Mouse (Mus musculus) liver, adult 2 months (tissue): ENCODE measurements around the gene Dusp11. TPM values are rescaled to one million over a fixed set of nuclear protein-coding genes. Genes with fewer than 3 reads are reported as not detected.
"Not testable (repeated sequence)": the region's sequence is repeated elsewhere in the genome, so short reads cannot be mapped to it uniquely, and the experiment has no call there.

ENCODE experiments used
- DNase-seq: peaks from one replicate; pipeline ENCODE4 v3.0.0-alpha.2; 2011; ENCODE audit warnings: low read depth, low spot score; ENCODE audit errors: extremely low read depth
- H3K27ac ChIP-seq: fragments of 200-500 bp; replicated peaks from 2 replicates; pipeline ENCODE4 v1.5.1; 2012; ENCODE audit warnings: low read depth, mild to moderate bottlenecking, control low read depth, inconsistent platforms, low read length; ENCODE audit not compliant: insufficient read depth
- H3K27me3 ChIP-seq: fragments of 200-500 bp; 2 replicates; pipeline ENCODE4 v1.6.1; 2012; ENCODE audit warnings: mild to moderate bottlenecking, moderate library complexity, low read length, inconsistent platforms; ENCODE audit not compliant: control insufficient read depth, insufficient read depth
- H3K36me3 ChIP-seq: fragments of 200-500 bp; 2 replicates; pipeline ENCODE4 v1.6.1; 2012; ENCODE audit warnings: low read length, inconsistent platforms; ENCODE audit not compliant: control insufficient read depth, insufficient read depth
- H3K4me1 ChIP-seq: fragments of 200-500 bp; 2 replicates; pipeline ENCODE4 v1.6.1; 2011; ENCODE audit warnings: low read length; ENCODE audit not compliant: control insufficient read depth, insufficient read depth
- H3K4me3 ChIP-seq: fragments of 200-500 bp; 2 replicates; pipeline ENCODE4 v1.5.1; 2011; ENCODE audit warnings: low read depth, mild to moderate bottlenecking, control low read depth, low read length, moderate library complexity; ENCODE audit not compliant: insufficient read depth
- H3K79me2 ChIP-seq: fragments of 200-500 bp; 2 replicates; pipeline ENCODE4 v1.6.1; 2012; ENCODE audit warnings: inconsistent platforms, mild to moderate bottlenecking, low read length, moderate library complexity; ENCODE audit not compliant: control insufficient read depth, insufficient read depth
- H3K9ac ChIP-seq: fragments of 200-500 bp; 2 replicates; pipeline ENCODE4 v1.6.1; 2012; ENCODE audit warnings: low read depth, mild to moderate bottlenecking, control low read depth, inconsistent platforms, low read length
- CTCF ChIP-seq: fragments of 200-500 bp; IDR thresholded peaks from 2 replicates; pipeline ENCODE4 v1.5.1; 2011; ENCODE audit warnings: low read depth, low read length, control low read depth
- POLR2A ChIP-seq: fragments of 200-500 bp; IDR thresholded peaks from 2 replicates; pipeline ENCODE4 v1.6.1; 2011; ENCODE audit warnings: low read length, control low read depth; ENCODE audit not compliant: insufficient read depth; ENCODE audit errors: extremely low read depth
- WGBS: fragments of 180-500 bp; shearing (Covaris S2); methylation state at CpG from one replicate; pipeline ENCODE4 v1.1.7; 2018; 5-methylcytosine and 5-hydroxymethylcytosine counted together
- polyA plus RNA-seq: library from polyadenylated mRNA; depleted of rRNA; stranded (reverse); fragments of >200 nt; gene quantifications from 2 replicates; pipeline ENCODE4 v1.2.3, GENCODE M21; 2012
- total RNA-seq: library from RNA; depleted of rRNA; stranded (reverse); fragments of >200 nt; gene quantifications from 2 replicates; pipeline ENCODE4 v1.2.3, GENCODE M21; 2014

The Dusp11 gene
- total and polyA plus RNA-seq, 2 experiments: 26.1 to 28.9 TPM

DNA sequence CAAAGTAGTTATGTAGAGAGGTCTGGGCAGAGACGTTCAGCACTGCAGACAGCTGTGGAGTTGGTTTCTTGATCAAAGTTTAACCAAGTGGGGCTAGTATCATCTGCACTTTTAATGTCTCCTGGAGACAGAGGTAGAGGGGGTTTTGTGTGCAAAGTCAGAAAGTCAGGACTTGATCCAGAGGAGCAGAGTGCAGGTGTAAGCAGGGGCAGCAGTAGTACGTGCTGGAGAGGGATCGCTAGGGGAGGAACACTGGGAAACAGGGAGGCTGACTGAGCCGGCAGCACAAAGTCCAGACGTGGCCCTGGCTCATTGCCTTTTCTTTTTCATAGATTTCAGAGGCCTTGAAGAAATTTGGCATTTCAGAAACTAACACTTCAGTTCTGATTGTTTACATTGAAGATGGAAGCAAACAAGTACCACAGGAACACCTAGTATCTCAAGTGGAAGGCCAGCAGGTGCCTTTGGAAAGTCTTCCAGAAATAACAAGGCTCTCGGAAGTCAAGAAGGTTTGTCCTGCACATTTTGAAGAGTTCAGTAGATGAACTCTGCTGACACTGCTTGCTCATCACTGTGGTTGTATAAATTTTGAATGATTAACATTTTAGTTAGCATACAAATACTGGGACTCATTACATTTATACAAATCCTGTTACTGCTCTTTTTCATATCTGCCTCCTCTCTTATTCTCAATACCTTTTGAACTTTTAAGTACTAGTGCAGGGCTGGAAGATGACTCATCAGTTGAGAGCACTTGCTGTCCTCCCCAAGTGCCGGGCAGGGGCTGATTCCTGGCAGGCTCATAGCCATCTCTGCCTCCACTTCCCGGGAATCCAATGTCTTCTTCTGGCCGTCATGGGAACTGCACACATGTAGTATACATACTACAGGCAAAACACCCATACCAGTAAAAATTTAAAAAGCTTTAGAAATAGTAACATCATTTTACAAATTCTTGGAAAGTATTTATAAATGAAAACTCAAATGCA lies 33.7 kb downstream of the Dusp11 start:
- TF ChIP-seq CTCF: no peak
- TF ChIP-seq POLR2A: no peak
- Histone ChIP-seq H3K4me3 (no peak overlapping the region), H3K4me1 (peaks cover 49% of the 10 kb centered on the region), H3K9ac (peak overlapping the region; percentile 48), H3K27me3 (no peaks in the 10 kb centered on the region), H3K36me3 (peaks cover 64% of the 10 kb centered on the region), H3K79me2 (no peaks in the 10 kb centered on the region), H3K27ac (peak overlapping the region; percentile 86)
- WGBS: 39% methylated on average over 9 of the region's 9 CpGs
- DNase-seq: peak; percentile 82

DNA sequence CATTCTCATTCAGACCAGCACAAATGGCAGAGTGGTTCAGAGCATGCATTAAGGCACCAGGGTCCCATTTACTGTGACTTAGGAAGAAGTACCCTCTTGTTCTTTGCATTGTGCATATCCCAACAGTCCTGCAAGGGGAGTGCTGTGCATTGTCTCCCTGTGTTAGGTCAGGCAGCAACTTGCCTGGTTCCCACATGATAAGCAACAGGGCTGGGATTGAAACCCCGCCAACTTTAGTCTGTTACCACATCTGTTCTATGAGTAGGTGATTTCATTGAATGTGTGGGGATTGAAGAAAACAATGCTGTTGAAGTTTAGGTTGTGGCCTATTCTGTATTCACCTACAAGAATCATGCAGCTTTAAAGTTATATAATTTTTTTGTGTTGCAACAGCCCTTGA lies 34.8 kb downstream of the Dusp11 start:
- Histone ChIP-seq H3K27ac (peak overlapping the region; percentile 86), H3K4me3 (no peak overlapping the region), H3K27me3 (no peaks in the 10 kb centered on the region), H3K79me2 (peaks cover 2% of the 10 kb centered on the region; the same call in 1 of the 2 replicates), H3K36me3 (peaks cover 73% of the 10 kb centered on the region), H3K9ac (no peak overlapping the region), H3K4me1 (peaks cover 45% of the 10 kb centered on the region)
- peak; percentile 84 for DNase-seq
- WGBS: 24% methylated on average over 1 of the region's 1 CpGs
- TF ChIP-seq POLR2A (no peak), CTCF (no peak)

DNA sequence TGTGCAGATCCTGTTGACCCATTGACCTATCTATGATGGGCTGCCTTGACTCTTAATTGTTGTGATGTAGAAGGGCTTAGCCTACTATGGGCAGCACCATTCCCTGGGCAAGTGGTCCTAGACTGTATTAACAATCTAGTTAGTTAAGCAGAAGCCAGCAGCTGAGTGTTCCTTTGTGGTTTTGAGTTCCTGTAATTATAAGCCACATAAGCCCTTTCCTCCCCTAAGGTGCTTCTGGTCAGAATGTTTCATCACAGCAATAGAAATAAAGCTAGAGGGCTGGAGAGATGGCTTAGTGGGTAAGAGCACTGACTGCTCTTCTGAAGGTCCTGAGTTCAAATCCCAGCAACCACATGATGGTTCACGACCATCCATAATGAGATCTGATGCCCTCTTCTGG lies 37.8 kb downstream of the Dusp11 start:
- H3K27ac ChIP-seq: no peak overlapping the region
- H3K4me3 ChIP-seq: no peak overlapping the region
- TF ChIP-seq CTCF (no peak), POLR2A (no peak)
- 92% methylated on average over 1 of the region's 1 CpGs for WGBS
- no peak for DNase-seq
- peaks cover 72% of the 10 kb centered on the region for H3K36me3 ChIP-seq
- peaks cover 11% of the 10 kb centered on the region; the same call in 1 of the 2 replicates for H3K79me2 ChIP-seq
- no peaks in the 10 kb centered on the region for H3K27me3 ChIP-seq
- H3K9ac ChIP-seq: no peak overlapping the region
- peaks cover 38% of the 10 kb centered on the region for H3K4me1 ChIP-seq

DNA sequence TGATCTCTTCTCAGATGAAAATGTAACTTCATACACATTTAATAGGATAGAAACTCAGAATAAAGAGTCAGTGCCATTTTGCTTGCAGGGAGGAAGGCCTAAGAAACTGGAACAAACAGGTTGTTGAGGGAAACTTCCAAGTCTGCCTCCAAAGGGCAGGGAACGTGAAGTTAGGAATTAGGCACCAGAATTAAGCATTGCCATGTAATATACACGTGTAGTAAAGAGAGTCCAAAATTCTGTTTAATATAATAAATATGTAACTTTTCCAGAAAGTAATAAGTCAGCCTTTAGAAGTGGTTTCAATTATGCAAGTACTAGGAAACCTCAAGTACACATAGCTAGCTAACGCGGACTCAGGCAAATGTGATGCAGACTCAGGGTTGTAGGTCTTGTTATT lies 42.1 kb downstream of the Dusp11 start:
- 24% methylated on average over 4 of the region's 4 CpGs for WGBS
- Histone ChIP-seq H3K27ac (peak overlapping the region; percentile 97), H3K9ac (peak overlapping the region; percentile 24; the same call in 1 of the 2 replicates), H3K4me1 (peaks cover 13% of the 10 kb centered on the region), H3K27me3 (no peaks in the 10 kb centered on the region), H3K36me3 (peaks cover 38% of the 10 kb centered on the region), H3K79me2 (peaks cover 16% of the 10 kb centered on the region; the same call in 1 of the 2 replicates), H3K4me3 (no peak overlapping the region; the same call in 1 of the 2 replicates)
- DNase-seq: peak; percentile 86
- TF ChIP-seq CTCF (no peak), POLR2A (no peak)

DNA sequence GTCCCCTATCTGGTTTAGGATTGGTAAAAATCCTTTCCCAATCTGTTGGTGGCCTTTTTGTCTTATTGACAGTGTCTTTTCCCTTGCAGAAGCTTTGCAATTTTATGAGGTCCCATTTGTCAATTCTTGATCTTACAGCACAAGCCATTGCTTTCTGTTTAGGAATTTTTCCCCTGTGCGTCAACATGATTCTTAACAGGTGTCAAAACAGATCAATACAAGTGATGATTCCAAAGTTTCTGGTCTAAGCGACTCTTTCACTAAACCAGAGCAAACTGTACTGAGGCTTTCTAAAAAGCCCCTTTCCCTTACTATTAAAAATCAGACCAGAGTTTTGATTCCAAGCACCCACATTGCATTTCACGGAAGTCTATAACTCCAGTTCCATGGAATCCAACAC lies 43.1 kb downstream of the Dusp11 start:
- peaks cover 16% of the 10 kb centered on the region; the same call in 1 of the 2 replicates for H3K79me2 ChIP-seq
- peak overlapping the region; percentile 56 for H3K9ac ChIP-seq
- H3K27me3 ChIP-seq, H3K4me3 ChIP-seq: not testable (repeated sequence)
- DNase-seq: peak; percentile 91
- peak overlapping the region; percentile 71; the same call in 1 of the 2 replicates for H3K27ac ChIP-seq
- WGBS: 23% methylated on average over 3 of the region's 3 CpGs
- H3K36me3 ChIP-seq: peaks cover 33% of the 10 kb centered on the region
- H3K4me1 ChIP-seq: peaks cover 13% of the 10 kb centered on the region

DNA sequence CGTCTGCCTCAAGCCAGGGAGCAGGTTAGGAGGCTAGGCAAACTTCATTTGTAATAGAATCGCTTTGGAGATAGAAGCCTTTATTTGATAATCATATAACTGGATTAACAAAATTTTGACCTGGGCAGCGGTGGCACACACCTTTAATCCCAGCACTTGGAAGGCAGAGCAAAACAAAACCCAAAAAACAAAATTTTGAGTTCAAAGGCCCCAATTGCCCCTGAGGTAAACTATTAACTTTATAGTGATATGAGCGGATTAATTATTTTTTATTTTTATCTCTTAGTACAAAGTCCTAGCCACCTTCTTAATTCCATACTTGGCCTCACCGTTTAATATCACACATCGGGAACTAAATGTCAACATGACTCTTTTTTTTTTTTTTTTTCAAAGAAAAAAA lies 44.9 kb downstream of the Dusp11 start:
- Histone ChIP-seq H3K79me2 (peaks cover 13% of the 10 kb centered on the region; the same call in 1 of the 2 replicates), H3K27ac (peak overlapping the region; percentile 99), H3K9ac (peak overlapping the region; percentile 94), H3K36me3 (peaks cover 20% of the 10 kb centered on the region), H3K27me3 (no peaks in the 10 kb centered on the region), H3K4me1 (peaks cover 15% of the 10 kb centered on the region), H3K4me3 (peak overlapping the region; percentile 61)
- TF ChIP-seq POLR2A: 0 out of 2 replicates have a peak, but pooled peaks have one; percentile 25
- no peak for TF ChIP-seq CTCF
- 31% methylated on average over 6 of the region's 6 CpGs for whole genome bisulfite sequencing
- peak; percentile 92 for DNase-seq
